Mouse (Mus musculus): ENCODE results near the gene Rpusd4. TPM values are rescaled to one million over a fixed set of nuclear protein-coding genes. Genes with fewer than 3 reads are reported as not detected.
A peak's percentile ranks its signal among the peaks of the same experiment; 100 is the strongest.

The Rpusd4 gene
- 16.8 and 23.5 TPM in 2 replicates for total RNA-seq (2017)

- ATAC-seq (replicated peaks in 1 of 2; ENCODE audit: insufficient read depth in 1 of 2, low FRiP score in 2 of 2, low TSS enrichment in 1 of 2, low read depth in 1 of 2, poor library complexity in 2 of 2, severe bottlenecking in 2 of 2), result peak; percentile 92 to 93
Observed at GRCm38 (mm10) chr9:35267146-35267975, at the start of gene Rpusd4, which contains the start of gene Fam118b. Gene Rpusd4, plus strand, starts transcription at chr9:35267865. Gene Fam118b, minus strand, starts transcription at chr9:35267805.

GRCm38 (mm10) chr9:35217963-35218362 lies 49.7 kb upstream of the Rpusd4 start:
- no peak for ATAC-seq (replicated peaks in 1 of 2; ENCODE audit: insufficient read depth in 1 of 2, low FRiP score in 2 of 2, low TSS enrichment in 1 of 2, low read depth in 1 of 2, poor library complexity in 2 of 2, severe bottlenecking in 2 of 2)

DNA sequence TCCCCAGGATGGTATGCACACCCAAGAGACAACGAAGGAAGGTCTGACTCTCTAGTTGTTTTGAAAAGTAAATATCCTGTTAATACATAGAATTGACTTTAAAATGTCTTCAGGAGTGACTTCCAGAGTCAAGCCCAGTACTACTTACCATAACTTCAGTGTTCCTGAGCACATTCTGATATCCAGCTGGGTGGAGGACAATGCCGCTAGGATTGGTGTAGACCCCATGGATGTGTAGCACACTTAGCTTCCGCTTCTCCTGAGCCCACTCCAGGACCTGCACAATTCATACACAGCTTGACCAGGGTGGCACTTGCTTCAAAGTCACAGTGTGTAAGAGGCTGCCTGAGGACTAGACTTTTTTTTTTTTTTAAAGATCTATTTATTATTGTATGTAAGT lies 44.2 kb upstream of the Rpusd4 start:
- ATAC-seq (replicated peaks in 1 of 2; ENCODE audit: insufficient read depth in 1 of 2, low FRiP score in 2 of 2, low TSS enrichment in 1 of 2, low read depth in 1 of 2, poor library complexity in 2 of 2, severe bottlenecking in 2 of 2), result no peak

DNA sequence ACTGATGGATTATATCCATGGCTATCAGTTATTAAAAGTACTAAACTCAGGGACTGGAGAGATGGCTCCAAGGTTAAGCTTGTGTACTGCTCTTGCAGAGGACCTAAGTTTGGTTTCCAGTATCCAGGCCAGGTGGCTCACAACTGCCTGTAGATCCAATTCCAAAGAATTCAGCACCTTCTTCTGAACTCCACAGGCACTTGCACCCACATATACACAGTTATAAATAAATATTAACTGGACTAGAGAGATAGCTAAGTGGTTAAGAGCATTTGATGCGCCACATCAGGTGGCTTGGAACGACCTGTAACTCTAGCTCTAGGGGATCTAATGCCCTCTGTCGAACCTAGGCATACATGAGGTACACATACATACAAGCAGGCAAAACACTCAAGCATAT lies 39.0 kb upstream of the Rpusd4 start:
- no peak for ATAC-seq (replicated peaks in 1 of 2; ENCODE audit: insufficient read depth in 1 of 2, low FRiP score in 2 of 2, low TSS enrichment in 1 of 2, low read depth in 1 of 2, poor library complexity in 2 of 2, severe bottlenecking in 2 of 2)

GRCm38 (mm10) chr9:35235996-35236395 lies 31.7 kb upstream of the Rpusd4 start:
- ATAC-seq (replicated peaks in 1 of 2; ENCODE audit: insufficient read depth in 1 of 2, low FRiP score in 2 of 2, low TSS enrichment in 1 of 2, low read depth in 1 of 2, poor library complexity in 2 of 2, severe bottlenecking in 2 of 2), result no peak

GRCm38 (mm10) chr9:35238371-35238770 lies 29.3 kb upstream of the Rpusd4 start:
- no peak for ATAC-seq (replicated peaks in 1 of 2; ENCODE audit: insufficient read depth in 1 of 2, low FRiP score in 2 of 2, low TSS enrichment in 1 of 2, low read depth in 1 of 2, poor library complexity in 2 of 2, severe bottlenecking in 2 of 2)

GRCm38 (mm10) chr9:35238915-35239571 lies 28.6 kb upstream of the Rpusd4 start:
- ATAC-seq (replicated peaks in 1 of 2; ENCODE audit: insufficient read depth in 1 of 2, low FRiP score in 2 of 2, low TSS enrichment in 1 of 2, low read depth in 1 of 2, poor library complexity in 2 of 2, severe bottlenecking in 2 of 2), result no peak

DNA sequence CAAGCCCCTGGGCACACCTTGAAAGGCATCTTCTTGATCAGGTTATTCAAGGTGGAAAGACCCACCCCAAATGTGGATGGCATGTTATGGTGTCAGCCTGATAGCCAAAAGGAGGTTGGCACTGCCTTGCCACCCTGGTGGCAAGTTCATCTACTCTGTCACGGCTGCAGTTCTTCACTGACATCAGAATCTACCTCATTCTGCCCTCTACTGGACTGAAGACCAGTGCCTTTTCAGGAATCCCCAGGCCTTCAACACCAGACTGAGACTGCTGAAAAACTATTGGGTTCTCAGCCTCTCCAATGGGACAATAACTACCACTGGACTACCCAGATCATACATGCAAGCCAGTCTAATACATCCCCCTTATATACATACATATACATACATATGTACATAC lies 27.9 kb upstream of the Rpusd4 start:
- no peak for ATAC-seq (replicated peaks in 1 of 2; ENCODE audit: insufficient read depth in 1 of 2, low FRiP score in 2 of 2, low TSS enrichment in 1 of 2, low read depth in 1 of 2, poor library complexity in 2 of 2, severe bottlenecking in 2 of 2)

GRCm38 (mm10) chr9:35247405-35247804 lies 20.3 kb upstream of the Rpusd4 start:
- ATAC-seq (replicated peaks in 1 of 2; ENCODE audit: insufficient read depth in 1 of 2, low FRiP score in 2 of 2, low TSS enrichment in 1 of 2, low read depth in 1 of 2, poor library complexity in 2 of 2, severe bottlenecking in 2 of 2), result no peak

DNA sequence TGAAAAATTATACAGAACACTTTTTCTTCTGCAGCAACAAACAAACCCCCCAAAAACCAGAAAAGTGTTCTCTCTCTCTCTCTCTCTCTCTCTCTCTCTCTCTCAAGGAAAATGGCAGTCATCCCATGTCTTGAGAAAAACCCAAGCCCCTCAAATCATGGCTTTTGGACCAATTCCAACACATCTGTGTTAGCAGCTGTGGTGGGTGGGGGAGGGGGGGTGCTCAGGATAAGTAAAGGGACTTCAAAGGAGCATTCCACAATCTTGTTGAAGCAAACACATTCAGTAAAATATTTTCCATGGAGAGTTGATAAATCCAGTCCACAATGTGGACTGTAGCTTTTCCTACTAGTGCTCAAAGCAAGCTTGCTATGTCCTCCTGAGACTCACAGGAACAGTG lies 18.2 kb upstream of the Rpusd4 start:
- ATAC-seq (replicated peaks in 1 of 2; ENCODE audit: insufficient read depth in 1 of 2, low FRiP score in 2 of 2, low TSS enrichment in 1 of 2, low read depth in 1 of 2, poor library complexity in 2 of 2, severe bottlenecking in 2 of 2), result no peak

DNA sequence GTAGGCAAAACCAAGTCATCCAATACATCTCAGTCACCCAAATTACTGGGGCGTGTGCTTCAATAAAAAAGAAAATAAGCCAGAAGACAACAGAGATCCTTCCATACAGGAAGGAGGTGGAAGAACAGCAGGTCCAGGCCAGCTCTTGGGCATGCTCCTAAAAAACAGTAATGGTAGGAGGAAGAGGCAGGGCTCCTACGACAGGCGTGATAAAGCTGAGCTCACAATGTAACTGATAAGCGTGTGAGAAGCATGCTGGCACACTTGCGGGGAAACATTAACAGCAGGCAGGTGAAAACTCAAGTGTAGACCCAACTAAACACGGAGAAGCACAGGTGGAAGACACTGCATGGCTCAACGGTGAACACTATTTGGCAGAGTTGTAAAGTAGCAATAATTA lies 10.3 kb upstream of the Rpusd4 start:
- no peak for ATAC-seq (replicated peaks in 1 of 2; ENCODE audit: insufficient read depth in 1 of 2, low FRiP score in 2 of 2, low TSS enrichment in 1 of 2, low read depth in 1 of 2, poor library complexity in 2 of 2, severe bottlenecking in 2 of 2)

- no peak for ATAC-seq (replicated peaks in 1 of 2; ENCODE audit: insufficient read depth in 1 of 2, low FRiP score in 2 of 2, low TSS enrichment in 1 of 2, low read depth in 1 of 2, poor library complexity in 2 of 2, severe bottlenecking in 2 of 2)
Observed at GRCm38 (mm10) chr9:35262418-35262817, 5.2 kb upstream of the Rpusd4 start.

GRCm38 (mm10) chr9:35263431-35263830 lies 4.2 kb upstream of the Rpusd4 start:
- ATAC-seq (replicated peaks in 1 of 2; ENCODE audit: insufficient read depth in 1 of 2, low FRiP score in 2 of 2, low TSS enrichment in 1 of 2, low read depth in 1 of 2, poor library complexity in 2 of 2, severe bottlenecking in 2 of 2), result no peak

DNA sequence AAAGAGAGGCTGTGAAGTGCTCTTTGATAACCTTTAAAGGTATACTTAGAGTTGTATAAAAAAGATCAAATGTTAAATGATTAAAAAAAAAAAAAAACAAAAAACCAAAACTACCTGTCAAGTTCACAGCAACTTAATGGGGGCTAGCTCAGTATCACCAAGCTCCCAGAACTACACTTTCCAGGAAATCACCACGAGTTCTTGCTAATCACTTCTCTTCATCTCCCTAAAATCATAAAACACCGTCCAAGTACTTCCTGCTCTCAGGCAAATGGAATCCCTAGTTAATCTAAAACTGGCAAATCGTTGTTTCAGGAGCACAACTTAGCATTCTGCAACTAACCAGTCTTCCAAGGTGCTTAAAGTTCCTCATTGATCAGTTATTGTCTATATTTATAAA lies 3.2 kb upstream of the Rpusd4 start:
- ATAC-seq (replicated peaks in 1 of 2; ENCODE audit: insufficient read depth in 1 of 2, low FRiP score in 2 of 2, low TSS enrichment in 1 of 2, low read depth in 1 of 2, poor library complexity in 2 of 2, severe bottlenecking in 2 of 2), result no peak

DNA sequence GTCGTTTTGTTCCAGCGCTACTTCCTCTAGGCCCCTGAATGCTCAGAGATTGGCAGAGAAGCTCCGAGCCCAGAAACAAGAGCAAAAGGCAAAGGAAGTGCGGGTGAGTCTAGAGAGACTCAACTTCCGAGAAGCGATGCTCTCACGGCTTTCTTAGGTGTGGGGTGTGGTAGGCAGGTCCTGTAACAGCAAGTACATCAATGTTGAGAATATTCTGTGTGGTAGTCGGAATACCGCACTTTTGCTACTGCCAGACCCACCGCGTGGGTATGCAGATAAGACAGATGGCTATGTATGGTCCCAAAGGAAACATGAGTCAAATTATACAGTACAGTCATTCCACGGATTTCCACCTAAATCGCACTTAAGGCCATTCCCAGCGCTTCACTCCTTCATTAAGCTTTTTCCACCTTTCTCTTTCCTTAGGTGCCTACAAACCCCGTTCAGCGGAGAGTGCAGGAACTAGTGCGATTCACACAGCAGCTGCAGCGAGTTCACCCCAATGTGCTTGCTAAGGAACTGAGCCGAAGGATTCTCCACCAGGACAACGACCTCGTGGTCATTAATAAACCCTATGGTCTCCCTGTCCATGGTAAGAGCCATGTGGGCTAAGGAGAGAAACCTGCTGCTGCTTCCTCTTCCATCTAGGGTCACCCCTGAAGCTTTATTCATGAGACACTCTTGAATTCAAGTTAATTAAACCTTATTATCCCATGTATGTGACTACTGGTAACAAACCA lies 481 bp downstream of the Rpusd4 start:
- peak in 1 of 2 experiments; percentile 27; a peak in 2 of 4 replicates for ATAC-seq (replicated peaks in 1 of 2; ENCODE audit: insufficient read depth in 1 of 2, low FRiP score in 2 of 2, low TSS enrichment in 1 of 2, low read depth in 1 of 2, poor library complexity in 2 of 2, severe bottlenecking in 2 of 2)

- ATAC-seq (replicated peaks in 1 of 2; ENCODE audit: insufficient read depth in 1 of 2, low FRiP score in 2 of 2, low TSS enrichment in 1 of 2, low read depth in 1 of 2, poor library complexity in 2 of 2, severe bottlenecking in 2 of 2), result no peak
Observed at GRCm38 (mm10) chr9:35277855-35278365, 10.2 kb downstream of the Rpusd4 start.

DNA sequence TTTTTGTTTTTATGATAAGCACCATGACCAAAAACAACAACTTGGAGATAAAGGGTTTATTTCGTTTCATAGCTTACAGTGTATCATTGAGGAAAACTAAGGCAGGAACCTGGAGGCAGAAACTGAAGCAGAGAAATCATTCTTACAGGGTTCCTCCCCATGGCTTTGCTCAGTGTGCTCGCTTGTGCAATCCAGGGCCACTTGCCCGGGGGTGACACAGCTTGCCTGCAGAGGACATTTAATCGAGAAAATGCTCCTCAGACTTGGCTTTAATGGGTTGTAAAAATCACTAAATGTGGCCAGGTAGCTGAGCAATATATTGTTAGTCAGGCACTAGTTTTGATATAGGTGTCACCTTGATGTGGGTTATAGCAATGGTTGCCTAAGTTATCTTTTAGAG lies 10.8 kb downstream of the Rpusd4 start:
- no peak for ATAC-seq (replicated peaks in 1 of 2; ENCODE audit: insufficient read depth in 1 of 2, low FRiP score in 2 of 2, low TSS enrichment in 1 of 2, low read depth in 1 of 2, poor library complexity in 2 of 2, severe bottlenecking in 2 of 2)
